Mouse (Mus musculus) gastrocnemius, postnatal 36 days (tissue): ENCODE results near the gene Aamp. TPM values are rescaled to one million over a fixed set of nuclear protein-coding genes. Genes with fewer than 3 reads are reported as not detected.

Experiments used
- DNase-seq, 2 experiments: peaks; one replicate each; pipeline ENCODE4 v3.0.0; 2022
- intact Hi-C: fragments of 180-260 bp; cut with DNase I; formaldehyde crosslinking; loops from one replicate; pipeline ENCODE4 v1.15.1; 2025
- total RNA-seq, 2 experiments: library from RNA; stranded (reverse); gene quantifications; 2 replicates each; pipeline ENCODE4 v1.2.3; 2021

Aamp gene
- total RNA-seq, 2 experiments from 2014 or later = 64.7 to 71.3 TPM

- intact Hi-C loops = loop anchor here (2.0 to 10.0 kb wide), 2 partner anchors 49 to 169 kb away; partner anchors contain the start of gene Arpc2
- DNase-seq = no peak
These were observed 873 bp upstream of the Aamp start for GRCm38 (mm10) chr1:74285212-74286010.

- DNase-seq = peak in 1 of 2 experiments; percentile 35
- intact Hi-C loops = loop anchor here (2.0 to 10.0 kb wide), 3 partner anchors 47 to 171 kb away; partner anchors contain the start of gene Arpc2
These were observed 663 bp downstream of the Aamp start for GRCm38 (mm10) chr1:74283686-74284463.

- no peak for DNase-seq
- intact Hi-C loops = loop anchor here (5.0 to 10.0 kb wide), 2 partner anchors 76 to 172 kb away; no protein-coding TSS in a partner anchor
These were observed 1.5 kb downstream of the Aamp start for GRCm38 (mm10) chr1:74282896-74283625.

GRCm38 (mm10) chr1:74281886-74282285, 2.7 kb downstream of the Aamp start:
- DNase-seq = no peak
- intact Hi-C loops = loop anchor here (5.0 to 10.0 kb wide), 2 partner anchors 75 to 173 kb away; no protein-coding TSS in a partner anchor

- intact Hi-C loops = loop anchor here (5.0 to 10.0 kb wide), 2 partner anchors 74 to 173 kb away; no protein-coding TSS in a partner anchor
- no peak for DNase-seq
These were observed 3.2 kb downstream of the Aamp start for GRCm38 (mm10) chr1:74281372-74281771.

GRCm38 (mm10) chr1:74280591-74281325, 3.8 kb downstream of the Aamp start:
- intact Hi-C loops = loop anchor here (5.0 to 10.0 kb wide), 2 partner anchors 73 to 174 kb away; no protein-coding TSS in a partner anchor
- DNase-seq = no peak

GRCm38 (mm10) chr1:74278988-74279387, 5.5 kb downstream of the Aamp start:
- no peak for DNase-seq
- intact Hi-C loops = no loop called here

- DNase-seq = no peak
- intact Hi-C loops = no loop called here
These were observed 6.0 kb downstream of the Aamp start, which contains the start of gene Gpbar1 for GRCm38 (mm10) chr1:74278538-74278937. Gene Gpbar1, plus strand, starts transcription at chr1:74278550.

GRCm38 (mm10) chr1:74277883-74278537, 6.5 kb downstream of the Aamp start:
- intact Hi-C loops = no loop called here

GRCm38 (mm10) chr1:74277041-74277440, 7.5 kb downstream of the Aamp start:
- intact Hi-C loops = no loop called here
- no peak for DNase-seq

More at GRCm38 (mm10) chr1:74277883-74278537, 6.5 kb downstream of the Aamp start:
- DNase-seq = no peak

- no peak for DNase-seq
- intact Hi-C loops = no loop called here
These were observed 9.5 kb downstream of the Aamp start for GRCm38 (mm10) chr1:74275015-74275414.

- intact Hi-C loops = no loop called here
- no peak for DNase-seq
These were observed 12.9 kb downstream of the Aamp start for GRCm38 (mm10) chr1:74271659-74272058.

- intact Hi-C loops = no loop called here
- DNase-seq = no peak
These were observed 15.8 kb downstream of the Aamp start for GRCm38 (mm10) chr1:74268750-74269149.

- no peak for DNase-seq
- intact Hi-C loops = no loop called here
These were observed 22.0 kb downstream of the Aamp start for GRCm38 (mm10) chr1:74262510-74262909.

GRCm38 (mm10) chr1:74256782-74257181, 27.8 kb downstream of the Aamp start:
- intact Hi-C loops = no loop called here
- no peak for DNase-seq

- intact Hi-C loops = no loop called here
- DNase-seq = no peak
These were observed 28.7 kb downstream of the Aamp start for GRCm38 (mm10) chr1:74255704-74256345.

- no peak for DNase-seq
- intact Hi-C loops = no loop called here
These were observed 34.4 kb downstream of the Aamp start for GRCm38 (mm10) chr1:74250096-74250495.

- intact Hi-C loops = no loop called here
- no peak for DNase-seq
These were observed 35.1 kb downstream of the Aamp start for GRCm38 (mm10) chr1:74249331-74249980.
